Mouse (Mus musculus): ENCODE measurements around the gene Bcr. TPM values are rescaled to one million over a fixed set of nuclear protein-coding genes. Genes with fewer than 3 reads are reported as not detected.
A peak's percentile ranks its signal among the peaks of the same experiment; 100 is the strongest.

Gene Bcr
- polyA plus RNA-seq, 1 experiment: 51.9 TPM

- H3K4me1 ChIP-seq (ENCODE audit: control insufficient read depth, insufficient read depth, low read length): 0 out of 2 replicates have a peak, but pooled peaks cover 2% of the 10 kb centered on the region
- no peak overlapping the region for H3K4me3 ChIP-seq (replicated peaks; ENCODE audit: extremely low read depth, low read depth, low read length)
- peak; percentile 35 for DNase-seq
- 33% methylated on average over 6 of the region's 6 CpGs for WGBS
- TF ChIP-seq POLR2A (IDR thresholded peaks at IDR 0.05; ENCODE audit: borderline replicate concordance, extremely low read depth, low read depth, low read length) (no peak), CTCF (IDR thresholded peaks at IDR 0.05; ENCODE audit: insufficient read depth, low read length) (no peak)
Observed at GRCm38 (mm10) chr10:75054125-75054524, 6.3 kb upstream of the Bcr start.

- H3K4me1 ChIP-seq (ENCODE audit: control insufficient read depth, insufficient read depth, low read length): 0 out of 2 replicates have a peak, but pooled peaks cover 2% of the 10 kb centered on the region
- no peak overlapping the region for H3K4me3 ChIP-seq (replicated peaks; ENCODE audit: extremely low read depth, low read depth, low read length)
- no peak for DNase-seq
- 63% methylated on average over 5 of the region's 5 CpGs for WGBS
- no peak for TF ChIP-seq CTCF (IDR thresholded peaks at IDR 0.05; ENCODE audit: insufficient read depth, low read length)
- TF ChIP-seq POLR2A (IDR thresholded peaks at IDR 0.05; ENCODE audit: borderline replicate concordance, extremely low read depth, low read depth, low read length): no peak
Observed at GRCm38 (mm10) chr10:75055672-75056071, 4.7 kb upstream of the Bcr start.

DNA sequence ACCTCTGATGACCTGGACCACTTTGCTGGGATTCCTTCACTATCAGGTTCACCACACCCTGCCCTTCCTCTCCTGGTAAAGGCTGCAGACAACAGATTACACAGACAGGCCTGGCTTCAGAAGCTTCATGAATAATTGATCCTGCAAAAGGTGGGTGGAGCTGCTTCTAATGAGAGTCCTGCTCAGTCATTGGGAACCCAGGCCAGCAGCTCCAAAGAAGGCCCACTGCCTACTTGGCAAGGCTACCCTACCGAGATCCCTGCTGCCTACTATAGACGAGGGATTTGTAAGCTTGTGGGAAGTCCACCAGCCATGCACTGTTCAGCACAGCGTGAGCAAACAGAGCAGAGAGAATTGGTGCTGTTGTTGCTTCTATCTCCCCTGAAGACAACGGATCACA is 4.1 kb upstream of the Bcr start:
- WGBS: 48% methylated on average over 4 of the region's 4 CpGs
- H3K4me1 ChIP-seq (ENCODE audit: control insufficient read depth, insufficient read depth, low read length): 0 out of 2 replicates have a peak, but pooled peaks cover 2% of the 10 kb centered on the region
- TF ChIP-seq CTCF (IDR thresholded peaks at IDR 0.05; ENCODE audit: insufficient read depth, low read length): no peak
- TF ChIP-seq POLR2A (IDR thresholded peaks at IDR 0.05; ENCODE audit: borderline replicate concordance, extremely low read depth, low read depth, low read length): no peak
- no peak overlapping the region for H3K4me3 ChIP-seq (replicated peaks; ENCODE audit: extremely low read depth, low read depth, low read length)
- no peak for DNase-seq

DNA sequence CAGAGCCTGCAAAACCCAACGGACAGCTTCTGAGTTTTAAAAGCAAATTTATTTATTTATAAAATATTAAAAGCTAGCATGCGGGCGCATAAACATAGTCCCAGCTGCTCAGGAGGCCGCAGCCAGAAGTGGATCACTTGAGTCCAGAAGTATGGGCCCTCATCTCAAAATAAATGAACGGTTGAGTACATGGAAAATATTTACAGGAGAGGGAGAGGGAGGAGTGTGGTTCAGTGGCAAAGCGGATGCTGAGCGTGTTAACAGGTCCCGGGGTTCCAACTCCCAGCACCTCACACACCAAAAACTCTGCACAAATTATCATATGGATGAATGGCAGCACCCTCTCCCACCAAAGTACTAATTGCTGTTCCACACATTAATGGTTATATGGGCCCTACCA is 2.1 kb upstream of the Bcr start:
- peak; percentile 46 for DNase-seq
- no peak for TF ChIP-seq POLR2A (IDR thresholded peaks at IDR 0.05; ENCODE audit: borderline replicate concordance, extremely low read depth, low read depth, low read length)
- TF ChIP-seq CTCF (IDR thresholded peaks at IDR 0.05; ENCODE audit: insufficient read depth, low read length): no peak
- WGBS: 60% methylated on average over 8 of the region's 8 CpGs
- Histone ChIP-seq H3K4me3 (replicated peaks; ENCODE audit: extremely low read depth, low read depth, low read length) (no peak overlapping the region), H3K4me1 (ENCODE audit: control insufficient read depth, insufficient read depth, low read length) (peaks cover 11% of the 10 kb centered on the region)

DNA sequence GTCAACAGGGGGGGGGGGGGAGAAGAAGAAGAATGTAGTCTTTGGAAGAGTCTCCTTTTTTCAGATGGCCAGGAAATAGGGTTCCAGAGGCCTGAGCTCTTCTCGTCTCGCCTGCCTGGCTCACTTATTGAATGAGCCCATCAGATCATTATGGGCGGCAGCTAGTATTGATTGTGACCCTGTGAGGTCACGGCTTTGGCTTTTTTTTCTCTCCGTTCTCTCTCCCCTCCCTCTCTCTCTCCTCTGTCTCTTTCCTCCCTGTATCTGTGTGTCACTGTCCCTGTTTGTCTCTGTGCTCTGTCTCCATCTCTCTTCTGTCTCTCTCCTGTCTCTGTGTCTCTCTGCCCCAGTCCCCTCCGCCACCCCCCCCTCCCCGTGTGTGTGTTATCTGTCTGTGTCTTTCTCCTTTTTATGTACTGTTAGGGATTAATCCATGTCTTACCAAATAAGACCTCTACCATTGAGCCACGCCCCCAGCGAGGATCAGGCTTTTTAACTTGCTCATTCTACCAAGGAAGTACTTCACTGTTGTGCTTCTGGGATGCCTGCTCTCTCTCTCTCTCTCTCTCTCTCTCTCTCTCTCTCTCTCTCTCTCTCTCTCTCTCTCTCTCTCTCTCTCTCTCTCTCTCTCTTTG is 1.5 kb upstream of the Bcr start:
- DNase-seq: no peak
- 41% methylated on average over 9 of the region's 9 CpGs for WGBS
- no peak for TF ChIP-seq CTCF (IDR thresholded peaks at IDR 0.05; ENCODE audit: insufficient read depth, low read length)
- no peak for TF ChIP-seq POLR2A (IDR thresholded peaks at IDR 0.05; ENCODE audit: borderline replicate concordance, extremely low read depth, low read depth, low read length)
- Histone ChIP-seq H3K4me3 (replicated peaks; ENCODE audit: extremely low read depth, low read depth, low read length) (no peak overlapping the region), H3K4me1 (ENCODE audit: control insufficient read depth, insufficient read depth, low read length) (peaks cover 14% of the 10 kb centered on the region)

- Histone ChIP-seq H3K4me3 (replicated peaks; ENCODE audit: extremely low read depth, low read depth, low read length) (no peak overlapping the region), H3K4me1 (ENCODE audit: control insufficient read depth, insufficient read depth, low read length) (peaks cover 14% of the 10 kb centered on the region)
- WGBS: under 1% methylated on average over 11 of the region's 11 CpGs
- TF ChIP-seq CTCF (IDR thresholded peaks at IDR 0.05; ENCODE audit: insufficient read depth, low read length): peak; percentile 88
- no peak for TF ChIP-seq POLR2A (IDR thresholded peaks at IDR 0.05; ENCODE audit: borderline replicate concordance, extremely low read depth, low read depth, low read length)
- peak; percentile 70 for DNase-seq
Observed at GRCm38 (mm10) chr10:75059396-75059795, 996 bp upstream of the Bcr start.

DNA sequence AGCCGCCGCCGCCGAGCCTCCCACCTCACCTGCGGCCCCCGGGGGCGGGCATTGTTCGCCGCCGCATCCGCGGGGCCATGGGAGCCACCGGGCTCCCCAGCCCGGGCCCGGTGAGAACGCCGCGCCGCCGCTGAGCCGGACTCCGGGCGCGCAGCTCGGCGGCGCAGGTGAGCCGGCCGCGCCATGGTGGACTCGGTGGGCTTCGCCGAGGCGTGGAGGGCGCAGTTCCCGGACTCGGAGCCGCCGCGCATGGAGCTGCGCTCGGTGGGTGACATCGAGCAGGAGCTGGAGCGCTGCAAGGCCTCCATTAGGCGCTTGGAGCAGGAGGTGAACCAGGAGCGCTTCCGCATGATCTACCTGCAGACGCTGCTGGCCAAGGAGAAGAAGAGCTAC is 447 bp downstream of the Bcr start:
- H3K4me1 ChIP-seq (ENCODE audit: control insufficient read depth, insufficient read depth, low read length): peaks cover 16% of the 10 kb centered on the region
- DNase-seq: peak; percentile 44
- TF ChIP-seq POLR2A (IDR thresholded peaks at IDR 0.05; ENCODE audit: borderline replicate concordance, extremely low read depth, low read depth, low read length) (no peak), CTCF (IDR thresholded peaks at IDR 0.05; ENCODE audit: insufficient read depth, low read length) (no peak)

DNA sequence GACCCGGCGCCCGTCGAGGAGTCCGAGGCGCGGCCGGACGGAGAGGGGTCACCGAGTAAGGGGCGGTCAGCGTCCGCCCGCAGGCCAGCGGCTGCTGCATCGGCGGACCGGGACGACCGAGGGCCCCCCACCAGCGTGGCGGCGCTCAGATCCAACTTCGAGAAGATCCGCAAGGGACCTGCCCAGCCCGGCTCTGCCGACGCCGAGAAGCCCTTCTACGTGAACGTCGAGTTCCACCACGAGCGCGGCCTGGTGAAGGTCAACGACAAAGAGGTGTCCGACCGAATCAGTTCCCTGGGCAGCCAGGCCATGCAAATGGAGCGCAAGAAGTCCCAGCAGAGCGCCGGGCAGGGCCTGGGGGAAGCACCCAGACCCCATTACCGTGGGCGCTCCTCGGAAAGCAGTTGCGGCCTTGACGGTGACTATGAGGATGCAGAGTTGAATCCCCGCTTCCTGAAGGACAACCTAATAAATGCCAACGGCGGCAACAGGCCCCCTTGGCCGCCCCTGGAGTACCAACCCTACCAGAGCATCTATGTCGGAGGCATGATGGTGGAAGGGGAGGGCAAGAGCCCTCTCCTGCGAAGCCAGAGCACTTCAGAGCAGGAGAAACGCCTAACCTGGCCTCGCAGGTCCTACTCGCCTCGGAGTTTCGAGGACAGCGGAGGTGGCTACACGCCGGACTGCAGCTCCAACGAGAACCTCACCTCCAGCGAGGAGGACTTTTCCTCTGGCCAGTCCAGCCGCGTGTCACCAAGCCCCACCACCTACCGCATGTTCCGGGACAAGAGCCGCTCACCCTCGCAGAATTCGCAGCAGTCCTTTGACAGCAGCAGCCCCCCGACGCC is 1.2 kb downstream of the Bcr start:
- Histone ChIP-seq H3K4me3 (replicated peaks; ENCODE audit: extremely low read depth, low read depth, low read length) (peak overlapping the region; percentile 75), H3K4me1 (ENCODE audit: control insufficient read depth, insufficient read depth, low read length) (peaks cover 17% of the 10 kb centered on the region)
- peak; percentile 47 for DNase-seq
- no peak for TF ChIP-seq CTCF (IDR thresholded peaks at IDR 0.05; ENCODE audit: insufficient read depth, low read length)
- TF ChIP-seq POLR2A (IDR thresholded peaks at IDR 0.05; ENCODE audit: borderline replicate concordance, extremely low read depth, low read depth, low read length): no peak
- 8% methylated on average over 71 of the region's 71 CpGs for WGBS

More for the DNA sequence above, 447 bp downstream of the Bcr start:
- H3K4me3 ChIP-seq (replicated peaks; ENCODE audit: extremely low read depth, low read depth, low read length): peak overlapping the region; percentile 75
- under 1% methylated on average over 48 of the region's 48 CpGs for WGBS

DNA sequence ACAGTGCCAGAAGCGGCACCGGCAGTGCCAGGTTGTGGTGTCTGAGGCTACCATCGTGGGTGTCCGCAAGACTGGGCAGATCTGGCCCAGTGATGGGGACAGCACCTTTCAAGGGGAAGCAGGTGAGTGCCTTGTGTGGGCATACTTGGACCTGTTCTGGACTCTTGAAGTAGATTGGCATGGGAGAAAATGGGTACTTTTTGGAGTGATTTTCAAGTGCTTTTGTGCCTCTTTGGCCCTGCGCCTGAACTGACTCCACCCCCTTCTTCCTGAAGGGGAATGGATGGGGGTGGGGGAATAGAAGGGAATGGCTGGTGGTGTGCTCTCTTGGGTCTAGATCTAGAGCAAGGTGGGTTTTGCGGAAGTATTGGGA is 1.8 kb downstream of the Bcr start:
- TF ChIP-seq CTCF (IDR thresholded peaks at IDR 0.05; ENCODE audit: insufficient read depth, low read length) (no peak), POLR2A (IDR thresholded peaks at IDR 0.05; ENCODE audit: borderline replicate concordance, extremely low read depth, low read depth, low read length) (peak; percentile 29; the same call in 1 of the 2 replicates)
- peaks cover 19% of the 10 kb centered on the region for H3K4me1 ChIP-seq (ENCODE audit: control insufficient read depth, insufficient read depth, low read length)
- DNase-seq: peak; percentile 82
- peak overlapping the region; percentile 75 for H3K4me3 ChIP-seq (replicated peaks; ENCODE audit: extremely low read depth, low read depth, low read length)
- 19% methylated on average over 6 of the region's 6 CpGs for WGBS
